Mouse (Mus musculus) liver, adult 2 months (tissue): ENCODE measurements around the gene Mapk11. TPM values are rescaled to one million over a fixed set of nuclear protein-coding genes. Genes with fewer than 3 reads are reported as not detected.
A peak's percentile ranks its signal among the peaks of the same experiment; 100 is the strongest.

Experiments used
- DNase-seq: peaks from one replicate; pipeline ENCODE4 v3.0.0-alpha.2; 2011; ENCODE audit warnings: low read depth, low spot score; ENCODE audit errors: extremely low read depth
- H3K27ac ChIP-seq: fragments of 200-500 bp; replicated peaks from 2 replicates; pipeline ENCODE4 v1.5.1; 2012; ENCODE audit warnings: low read depth, mild to moderate bottlenecking, control low read depth, inconsistent platforms, low read length; ENCODE audit not compliant: insufficient read depth
- H3K27me3 ChIP-seq: fragments of 200-500 bp; 2 replicates; pipeline ENCODE4 v1.6.1; 2012; ENCODE audit warnings: mild to moderate bottlenecking, moderate library complexity, low read length, inconsistent platforms; ENCODE audit not compliant: control insufficient read depth, insufficient read depth
- H3K36me3 ChIP-seq: fragments of 200-500 bp; 2 replicates; pipeline ENCODE4 v1.6.1; 2012; ENCODE audit warnings: low read length, inconsistent platforms; ENCODE audit not compliant: control insufficient read depth, insufficient read depth
- H3K4me1 ChIP-seq: fragments of 200-500 bp; 2 replicates; pipeline ENCODE4 v1.6.1; 2011; ENCODE audit warnings: low read length; ENCODE audit not compliant: control insufficient read depth, insufficient read depth
- H3K4me3 ChIP-seq: fragments of 200-500 bp; 2 replicates; pipeline ENCODE4 v1.5.1; 2011; ENCODE audit warnings: low read depth, mild to moderate bottlenecking, control low read depth, low read length, moderate library complexity; ENCODE audit not compliant: insufficient read depth
- H3K79me2 ChIP-seq: fragments of 200-500 bp; 2 replicates; pipeline ENCODE4 v1.6.1; 2012; ENCODE audit warnings: inconsistent platforms, mild to moderate bottlenecking, low read length, moderate library complexity; ENCODE audit not compliant: control insufficient read depth, insufficient read depth
- H3K9ac ChIP-seq: fragments of 200-500 bp; 2 replicates; pipeline ENCODE4 v1.6.1; 2012; ENCODE audit warnings: low read depth, mild to moderate bottlenecking, control low read depth, inconsistent platforms, low read length
- CTCF ChIP-seq: fragments of 200-500 bp; IDR thresholded peaks from 2 replicates; pipeline ENCODE4 v1.5.1; 2011; ENCODE audit warnings: low read depth, low read length, control low read depth
- POLR2A ChIP-seq: fragments of 200-500 bp; IDR thresholded peaks from 2 replicates; pipeline ENCODE4 v1.6.1; 2011; ENCODE audit warnings: low read length, control low read depth; ENCODE audit not compliant: insufficient read depth; ENCODE audit errors: extremely low read depth
- WGBS: fragments of 180-500 bp; shearing (Covaris S2); methylation state at CpG from one replicate; pipeline ENCODE4 v1.1.7; 2018; 5-methylcytosine and 5-hydroxymethylcytosine counted together
- polyA plus RNA-seq: library from polyadenylated mRNA; depleted of rRNA; stranded (reverse); fragments of >200 nt; gene quantifications from 2 replicates; pipeline ENCODE4 v1.2.3, GENCODE M21; 2012
- total RNA-seq: library from RNA; depleted of rRNA; stranded (reverse); fragments of >200 nt; gene quantifications from 2 replicates; pipeline ENCODE4 v1.2.3, GENCODE M21; 2014

The Mapk11 gene
- total and polyA plus RNA-seq, 2 experiments, result 0.74 to 1.3 TPM

DNA sequence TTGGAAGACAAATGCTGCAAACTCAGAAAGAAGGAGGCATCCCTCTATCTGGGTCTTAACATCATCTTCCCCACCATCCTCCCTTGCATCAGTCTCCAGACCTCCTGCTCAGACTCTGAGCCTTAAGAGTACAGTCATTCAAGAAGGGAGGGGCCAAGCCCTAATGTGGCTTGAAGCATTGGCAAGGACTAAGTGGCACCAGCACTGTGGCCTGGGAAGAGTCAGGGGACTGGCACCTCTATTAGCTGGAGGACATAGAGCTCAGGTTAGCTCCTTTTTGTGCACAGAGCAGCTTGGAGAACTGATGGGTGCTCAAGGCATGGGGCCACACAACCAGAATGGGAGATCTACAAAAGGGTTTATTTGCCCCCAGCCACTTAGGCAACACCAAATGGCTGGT, 19.2 kb downstream of the Mapk11 start:
- Histone ChIP-seq H3K27ac (no peak overlapping the region), H3K79me2 (peaks cover 4% of the 10 kb centered on the region; the same call in 1 of the 2 replicates)

DNA sequence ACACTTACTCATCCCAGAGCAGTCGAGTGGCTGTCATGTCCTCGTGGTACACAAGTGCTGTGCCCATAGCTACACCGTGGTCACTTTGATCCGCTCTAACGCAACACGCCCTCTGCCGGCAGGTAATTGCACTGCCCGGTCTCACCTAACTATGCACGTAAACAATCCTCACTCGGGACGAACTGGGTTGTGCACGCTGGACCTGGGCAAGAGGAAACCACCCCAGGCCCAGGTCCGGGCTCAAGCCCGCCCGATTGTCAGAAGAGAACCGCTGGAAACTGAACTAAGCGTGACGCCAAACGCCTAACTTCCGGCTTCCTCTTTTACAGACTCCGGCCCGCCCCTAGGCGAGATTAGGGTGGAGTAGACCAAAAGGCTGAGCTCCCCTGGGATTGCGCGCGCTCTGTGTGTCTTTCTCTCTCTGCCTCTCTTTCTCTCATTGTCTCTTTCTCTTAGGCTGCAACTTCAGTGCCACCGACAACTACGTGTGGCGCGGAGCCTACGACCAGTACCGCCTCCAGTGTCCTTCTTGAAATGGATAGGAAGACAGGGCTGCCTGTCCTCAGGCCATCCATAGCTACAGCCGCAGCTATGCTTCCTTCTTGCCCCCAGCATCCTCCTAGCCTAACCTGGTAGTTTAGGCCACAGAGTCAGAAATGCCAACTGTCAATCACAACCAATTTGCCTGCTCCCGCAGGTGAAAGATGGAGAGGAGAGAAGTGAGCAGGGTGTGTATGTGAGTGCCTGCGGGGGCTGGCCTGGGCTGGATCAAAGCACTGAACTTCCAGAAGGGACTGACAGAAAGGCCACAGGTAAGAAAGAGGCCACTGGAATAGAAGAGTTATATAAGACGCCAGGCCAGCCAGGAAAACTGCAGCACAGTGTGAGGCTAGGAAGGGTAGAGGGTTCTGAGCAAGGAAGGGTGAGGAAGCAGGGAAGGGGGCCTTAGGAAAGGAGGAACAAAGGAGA, 20.8 kb downstream of the Mapk11 start, which contains the start of gene Hdac10:
TSS of gene Hdac10 (minus strand) at position 319 of the 969 bp plus-strand sequence.
- Histone ChIP-seq H3K27me3 (no peaks in the 10 kb centered on the region), H3K9ac (peak within 1 kb of the TSS; percentile 72), H3K36me3 (no peaks in the 10 kb centered on the region), H3K4me3 (peak within 1 kb of the TSS; percentile 69), H3K79me2 (peaks cover 4% of the 10 kb centered on the region; the same call in 1 of the 2 replicates), H3K4me1 (peaks cover 7% of the 10 kb centered on the region; the same call in 1 of the 2 replicates), H3K27ac (peak within 1 kb of the TSS; percentile 84)
- peak; percentile 80 for DNase-seq
- TF ChIP-seq POLR2A (no peak), CTCF (peak; percentile 99)
- 4% methylated on average over 36 of the region's 36 CpGs for WGBS

More for the DNA sequence above, 19.2 kb downstream of the Mapk11 start:
- H3K36me3 ChIP-seq, result no peaks in the 10 kb centered on the region
- no peaks in the 10 kb centered on the region for H3K27me3 ChIP-seq
- no peak overlapping the region for H3K9ac ChIP-seq
- DNase-seq, result no peak
- no peak overlapping the region for H3K4me3 ChIP-seq
- TF ChIP-seq POLR2A (no peak), CTCF (no peak)
- H3K4me1 ChIP-seq, result peaks cover 7% of the 10 kb centered on the region; the same call in 1 of the 2 replicates

GRCm38 (mm10) chr15:89127364-89127940, 22.0 kb downstream of the Mapk11 start:
- Histone ChIP-seq H3K4me1 (peaks cover 12% of the 10 kb centered on the region), H3K27ac (no peak overlapping the region), H3K36me3 (no peaks in the 10 kb centered on the region), H3K4me3 (no peak overlapping the region), H3K9ac (0 out of 2 replicates have a peak overlapping the region, but pooled peaks have one; percentile 1), H3K27me3 (no peaks in the 10 kb centered on the region), H3K79me2 (peaks cover 6% of the 10 kb centered on the region; the same call in 1 of the 2 replicates)
- TF ChIP-seq CTCF, result no peak
- TF ChIP-seq POLR2A, result no peak
- no peak for DNase-seq
- 82% methylated on average over 8 of the region's 8 CpGs for WGBS

- Histone ChIP-seq H3K4me1 (peaks cover 19% of the 10 kb centered on the region), H3K36me3 (no peaks in the 10 kb centered on the region), H3K9ac (no peak overlapping the region), H3K79me2 (peaks cover 14% of the 10 kb centered on the region; the same call in 1 of the 2 replicates), H3K27me3 (no peaks in the 10 kb centered on the region), H3K27ac (no peak overlapping the region), H3K4me3 (no peak overlapping the region)
- DNase-seq, result peak; percentile 39
- TF ChIP-seq CTCF (no peak), POLR2A (no peak)
- WGBS, result 71% methylated on average over 8 of the region's 8 CpGs
Measured at GRCm38 (mm10) chr15:89126622-89127021, 22.8 kb downstream of the Mapk11 start.

- Histone ChIP-seq H3K27ac (no peak overlapping the region), H3K4me3 (no peak overlapping the region), H3K9ac (no peak overlapping the region), H3K79me2 (peaks cover 14% of the 10 kb centered on the region; the same call in 1 of the 2 replicates), H3K36me3 (no peaks in the 10 kb centered on the region), H3K4me1 (peaks cover 19% of the 10 kb centered on the region), H3K27me3 (no peaks in the 10 kb centered on the region)
- 97% methylated on average over 9 of the region's 9 CpGs for WGBS
- TF ChIP-seq POLR2A, result no peak
- TF ChIP-seq CTCF, result no peak
- DNase-seq, result no peak
Measured at GRCm38 (mm10) chr15:89125351-89125750, 24.1 kb downstream of the Mapk11 start.
